Mouse (Mus musculus): ENCODE measurements around the gene Slc7a10.
"Not testable (repeated sequence)": the region's sequence is repeated elsewhere in the genome, so short reads cannot be mapped to it uniquely, and the experiment has no call there.

Slc7a10 gene

DNA sequence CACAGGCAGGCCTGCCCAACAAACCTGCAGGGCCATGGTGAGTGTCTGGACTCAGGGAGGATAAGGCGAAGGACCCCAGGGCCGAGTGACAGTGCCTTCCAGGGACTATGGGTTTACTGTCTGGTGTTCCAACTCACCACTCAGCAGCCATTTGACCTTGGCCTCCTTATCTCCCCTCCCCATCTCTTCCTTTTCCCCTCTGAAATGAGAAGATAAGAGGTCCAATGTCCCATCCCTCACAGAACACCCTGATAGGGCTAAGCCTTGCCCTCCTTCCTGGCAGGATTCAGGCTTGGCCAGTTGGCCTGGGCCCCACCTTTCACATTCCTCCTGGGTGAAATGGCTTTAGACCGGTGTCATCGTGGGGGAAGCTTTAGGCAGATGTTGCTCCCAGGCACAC, 10.7 kb upstream of the Slc7a10 start:
- DNase-seq: no peak

GRCm38 (mm10) chr7:35176412-35177381, 9.5 kb upstream of the Slc7a10 start:
- peak; percentile 61 for DNase-seq

DNA sequence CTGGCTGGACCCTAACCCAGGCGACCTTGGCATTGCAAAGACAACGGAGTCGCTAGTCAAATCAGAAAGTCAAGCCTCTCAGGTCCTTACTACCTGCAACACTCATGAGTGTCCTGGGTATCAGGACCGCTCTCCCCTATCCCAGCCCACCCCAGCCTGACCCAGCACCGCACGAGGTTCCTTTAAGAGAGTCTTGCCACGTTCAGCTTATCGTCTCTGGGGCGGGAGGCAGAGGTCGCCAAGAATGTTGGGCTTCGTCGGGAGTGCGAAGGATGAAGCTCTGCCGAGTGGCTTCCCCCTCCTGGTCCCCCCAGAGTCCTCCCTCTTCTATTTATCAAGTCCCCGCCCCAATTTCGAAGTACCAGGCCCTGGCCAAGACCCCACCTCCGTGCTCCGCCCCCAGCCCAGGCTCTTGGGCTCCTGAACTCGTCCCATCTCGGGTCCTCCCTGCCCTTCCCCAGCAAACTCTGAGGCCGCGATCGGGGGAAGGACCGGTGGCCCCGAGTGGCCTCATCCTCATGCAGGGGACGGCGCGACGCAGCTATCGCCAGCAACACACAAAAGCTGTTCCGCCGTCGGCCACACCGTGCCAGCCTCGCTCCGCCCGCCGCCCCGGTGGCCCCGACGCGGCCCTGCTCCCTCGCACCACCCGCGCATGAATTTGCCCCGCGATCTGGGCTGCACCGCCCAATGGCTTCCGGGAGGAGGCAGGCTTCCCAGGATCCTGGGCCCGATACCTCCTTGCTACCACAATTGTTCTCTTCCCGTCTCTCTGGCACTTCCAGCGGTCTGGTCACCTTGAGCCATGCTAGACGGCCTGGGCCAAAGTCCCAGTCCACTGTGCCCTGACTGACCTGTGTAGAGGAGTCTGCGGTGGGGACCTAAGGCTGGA, 1.1 kb upstream of the Slc7a10 start:
- DNase-seq: peak; percentile 42

DNA sequence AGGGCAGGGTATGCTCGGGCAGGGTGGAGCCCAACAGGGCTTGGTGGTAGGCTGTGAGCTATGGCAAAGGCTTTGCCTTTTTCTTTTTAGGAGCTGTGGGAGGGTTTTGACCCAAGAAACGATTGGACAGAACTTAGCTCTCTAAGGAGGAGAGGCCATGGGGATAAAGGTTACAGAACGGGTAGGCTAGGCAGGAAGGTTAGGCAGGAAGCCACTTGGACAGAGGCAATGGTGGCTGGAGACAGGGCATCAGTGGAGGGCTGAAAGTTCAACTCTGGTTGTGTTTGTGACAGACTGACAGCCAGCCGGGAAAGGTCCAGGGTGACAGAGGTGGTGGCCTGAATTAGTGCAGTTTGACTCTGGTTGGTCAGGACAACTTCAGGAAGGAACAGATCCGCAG, 3.5 kb downstream of the Slc7a10 start:
- no peak for DNase-seq

- no peak for DNase-seq
These were observed 5.1 kb downstream of the Slc7a10 start for GRCm38 (mm10) chr7:35191276-35191675.

DNA sequence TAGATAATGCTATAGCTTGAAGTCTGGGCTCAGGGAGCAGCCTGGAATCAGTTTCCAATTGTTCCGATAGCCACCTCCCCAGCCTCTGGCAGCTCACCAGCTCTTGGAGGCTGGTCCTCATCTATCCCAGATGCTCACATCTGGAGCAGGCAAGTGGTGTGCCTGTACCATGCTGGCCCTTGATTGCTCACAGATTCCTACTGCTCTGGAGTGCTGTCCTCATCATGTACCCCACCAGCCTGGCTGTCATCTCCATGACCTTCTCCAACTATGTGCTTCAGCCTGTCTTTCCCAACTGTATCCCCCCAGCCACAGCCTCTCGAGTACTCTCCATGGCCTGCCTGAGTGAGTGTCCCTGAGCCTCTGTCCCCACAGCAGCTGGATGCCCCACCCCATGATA, 10.8 kb downstream of the Slc7a10 start:
- no peak for DNase-seq

DNA sequence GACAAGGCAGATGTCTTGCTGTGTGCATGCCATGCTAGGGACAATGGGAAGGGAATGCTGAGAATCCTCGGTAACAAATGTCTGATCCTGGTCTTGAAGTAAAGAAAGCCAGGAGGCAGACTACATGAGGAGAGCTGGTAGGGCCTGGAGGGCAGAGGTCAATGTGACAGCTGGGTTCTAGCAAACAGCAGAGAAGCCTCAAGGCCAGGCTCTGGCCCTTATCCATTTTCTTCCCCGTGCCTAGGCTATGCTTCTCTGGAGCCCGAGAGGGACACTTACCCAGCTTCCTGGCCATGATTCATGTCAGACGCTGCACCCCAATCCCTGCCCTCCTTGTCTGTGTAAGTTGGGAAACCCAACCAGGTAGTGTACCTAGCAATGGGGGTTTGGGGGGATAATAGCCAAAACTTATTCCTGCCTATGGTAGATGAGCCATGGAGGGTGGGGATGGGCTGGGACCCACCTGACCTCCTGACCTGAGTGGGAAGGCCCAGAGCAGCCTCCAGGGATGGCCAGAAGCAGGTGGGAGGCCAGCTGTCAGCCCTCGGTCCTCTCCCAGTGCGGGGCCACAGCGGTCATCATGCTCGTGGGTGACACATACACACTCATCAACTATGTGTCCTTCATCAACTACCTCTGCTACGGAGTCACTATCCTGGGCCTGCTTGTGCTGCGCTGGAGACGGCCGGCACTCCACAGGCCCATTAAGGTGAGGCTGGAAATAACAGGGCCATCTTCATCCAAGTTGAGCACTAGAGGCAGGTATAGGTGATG, 13.0 kb downstream of the Slc7a10 start:
- DNase-seq: no peak

DNA sequence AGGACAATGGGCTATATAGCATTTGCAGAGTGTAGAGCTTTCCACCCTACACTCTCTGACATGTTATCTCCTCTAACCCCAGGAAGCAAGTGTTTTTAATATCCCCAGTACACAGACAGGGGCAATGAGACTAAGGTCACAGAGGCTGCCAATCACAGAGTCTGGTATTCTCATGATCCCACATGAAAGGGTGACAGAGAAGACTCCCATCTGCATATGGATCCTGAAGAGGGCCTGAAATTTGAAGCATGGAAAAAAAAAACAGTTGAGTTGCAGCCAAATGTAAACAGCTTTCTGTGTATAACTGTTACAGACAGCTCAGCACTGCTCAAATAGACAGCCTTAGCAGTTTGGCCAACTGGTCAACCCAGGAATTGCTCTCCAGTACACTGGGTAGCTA, 13.6 kb downstream of the Slc7a10 start:
- no peak for DNase-seq

GRCm38 (mm10) chr7:35211791-35212190, 25.6 kb downstream of the Slc7a10 start:
- DNase-seq: no peak

DNA sequence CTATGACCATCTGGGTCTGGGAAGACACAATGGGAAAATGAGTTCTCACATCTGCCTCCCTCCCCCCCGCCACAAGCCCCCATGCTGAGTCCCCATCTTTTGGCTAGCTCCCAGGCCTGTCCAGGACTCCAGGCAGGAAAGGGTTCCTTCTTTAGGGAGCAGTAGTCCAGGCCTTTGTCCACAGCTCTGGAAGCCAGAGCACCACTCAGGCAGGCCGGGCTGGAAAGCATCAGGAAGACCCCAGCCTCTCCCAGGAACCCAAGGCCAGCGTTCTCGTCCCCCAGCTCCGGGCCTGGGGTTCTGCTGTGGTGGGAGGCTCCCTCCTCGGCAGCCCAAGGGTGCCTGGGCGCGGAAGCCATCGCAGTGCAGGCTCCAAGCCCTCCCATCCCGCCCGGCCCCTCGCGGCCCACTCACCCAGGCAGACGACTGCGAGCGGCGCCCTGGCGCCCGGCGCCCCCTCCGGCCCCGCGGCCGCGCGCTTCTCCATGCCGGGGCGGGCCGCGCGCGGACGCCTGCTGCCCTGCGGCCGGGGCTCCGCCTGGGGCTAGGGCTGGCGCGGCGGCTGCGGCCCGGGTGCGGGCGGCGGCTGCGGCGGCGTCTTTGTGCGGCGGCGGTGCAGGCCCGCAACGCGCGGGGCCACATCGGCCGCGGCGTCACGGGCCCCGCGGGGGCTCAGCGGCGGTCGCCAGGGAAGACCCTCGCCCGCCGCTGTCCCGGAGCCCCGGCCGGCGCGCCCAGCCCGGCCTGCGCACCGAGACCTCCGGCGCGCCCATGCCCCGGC, 28.4 kb downstream of the Slc7a10 start:
- no peak for DNase-seq

- peak; percentile 93 for DNase-seq
These were observed 29.0 kb downstream of the Slc7a10 start, which contains the start of gene Lrp3 for GRCm38 (mm10) chr7:35215225-35215624. Lrp3 (minus strand) TSS chr7:35215498.

GRCm38 (mm10) chr7:35215731-35216130, 29.5 kb downstream of the Slc7a10 start:
- DNase-seq: no peak

GRCm38 (mm10) chr7:35220694-35221365, 34.6 kb downstream of the Slc7a10 start:
- DNase-seq: peak; percentile 58

- DNase-seq: no peak
These were observed 44.1 kb downstream of the Slc7a10 start for GRCm38 (mm10) chr7:35230333-35230732.

DNA sequence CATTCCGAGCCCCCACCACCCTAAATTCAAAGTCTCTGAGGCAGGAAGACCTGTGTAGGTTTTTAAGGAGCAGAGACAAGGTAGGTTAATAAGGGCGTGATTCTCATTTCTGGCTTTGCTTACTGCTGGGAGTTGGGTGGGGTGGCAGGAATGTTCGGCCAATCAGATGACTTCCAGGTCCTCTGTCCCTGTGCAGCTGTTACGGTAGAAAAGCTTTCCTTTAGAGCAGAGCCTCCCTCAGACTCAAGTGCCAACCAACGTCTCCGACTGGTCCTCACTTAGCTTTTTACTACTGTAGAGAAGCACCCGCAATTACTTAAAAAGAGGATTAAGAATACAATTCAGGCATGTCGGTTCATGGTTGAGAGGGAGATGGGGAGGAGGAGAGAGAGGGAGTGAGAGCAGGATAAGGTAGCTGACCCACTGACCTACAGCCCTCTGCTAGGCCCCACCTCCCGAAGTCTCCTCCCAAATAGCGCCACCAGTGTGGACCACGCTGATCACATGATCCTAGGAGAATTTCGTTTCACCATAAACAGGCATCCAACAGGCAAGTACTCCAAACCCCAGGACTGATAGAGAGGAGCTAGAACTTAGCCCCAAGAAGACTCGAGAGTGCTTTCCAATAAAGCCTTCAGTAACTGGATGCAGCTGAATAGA, 46.7 kb downstream of the Slc7a10 start:
- no peak for DNase-seq

DNA sequence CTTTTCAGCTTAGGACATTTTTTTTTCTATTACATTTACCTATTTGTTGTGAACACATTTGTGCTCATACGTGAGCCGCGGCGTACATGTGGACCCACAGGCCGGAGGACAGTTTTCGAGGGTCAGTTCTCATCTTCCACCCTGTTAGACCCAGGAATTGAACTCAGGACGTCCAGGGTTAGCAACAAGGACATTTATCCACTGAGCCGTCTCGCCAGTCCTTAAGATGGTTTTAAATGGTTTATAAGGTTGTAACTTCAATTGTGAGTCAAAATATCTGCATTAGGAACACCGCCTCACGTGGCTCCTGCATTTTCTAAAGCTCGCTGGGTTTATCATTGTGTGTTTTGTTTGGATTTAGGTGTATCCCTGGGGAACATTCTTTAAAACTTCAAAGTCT, 47.7 kb downstream of the Slc7a10 start:
- no peak for DNase-seq

DNA sequence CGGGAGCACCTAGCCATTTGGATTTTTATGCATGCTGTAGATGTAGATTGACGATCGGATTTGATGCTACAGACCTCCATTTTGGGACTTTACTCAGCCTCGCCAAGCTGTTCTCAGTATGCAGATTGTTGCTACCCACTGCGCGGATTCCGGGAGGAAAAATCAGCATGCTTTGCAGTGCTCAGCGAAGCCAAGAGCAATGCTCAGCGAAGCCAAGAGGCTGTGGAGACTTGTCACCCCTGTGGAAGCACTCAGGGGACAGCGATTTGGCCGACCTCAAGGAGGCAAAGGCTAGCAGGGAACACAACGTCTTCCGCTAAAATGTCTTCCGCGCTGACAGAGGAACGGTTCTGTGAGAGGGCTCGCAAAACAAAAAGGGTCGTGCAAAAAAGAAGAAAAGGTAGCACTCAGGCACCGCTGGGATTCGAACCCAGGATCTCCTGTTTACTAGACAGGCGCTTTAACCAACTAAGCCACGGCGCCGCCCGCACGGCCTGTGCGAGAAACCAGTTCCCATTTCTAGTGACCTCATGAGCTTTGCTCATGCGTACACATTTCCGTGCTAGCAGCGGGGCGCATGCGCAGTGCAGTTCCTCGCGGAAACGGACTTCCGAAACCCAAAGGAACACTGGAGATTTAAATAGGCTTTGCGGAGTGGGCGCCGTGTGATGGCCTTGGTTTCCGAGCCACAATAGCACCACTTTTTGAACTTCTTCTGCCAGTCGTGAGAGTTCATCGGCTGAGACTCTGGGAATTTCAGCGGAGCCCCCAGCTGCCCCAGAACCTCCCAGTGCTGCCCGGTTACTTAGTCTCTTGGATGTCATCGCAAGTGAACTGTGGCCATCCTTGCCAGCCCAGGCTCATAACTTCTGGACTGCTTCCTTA, 48.4 kb downstream of the Slc7a10 start:
- peak; percentile 99 for DNase-seq

DNA sequence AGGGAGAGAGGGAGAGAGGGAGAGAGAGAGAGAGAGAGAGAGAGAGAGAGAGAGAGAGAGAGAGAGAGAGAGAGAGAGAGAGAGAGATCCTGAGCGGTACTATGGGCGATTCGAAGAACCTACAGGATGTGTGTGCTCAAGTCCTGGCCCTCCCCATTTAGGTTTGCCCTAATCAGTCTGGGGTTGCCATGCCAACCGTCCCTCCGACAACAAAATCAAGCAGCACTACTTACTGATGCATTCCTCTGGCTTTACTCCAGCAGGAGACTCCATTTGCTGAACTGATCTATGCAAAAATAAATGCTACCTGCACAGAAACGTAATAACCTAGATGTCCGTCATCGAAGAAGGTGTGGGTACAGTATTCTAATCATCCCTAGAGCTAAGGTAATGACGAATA, 49.1 kb downstream of the Slc7a10 start:
- peak; percentile 64 for DNase-seq

DNA sequence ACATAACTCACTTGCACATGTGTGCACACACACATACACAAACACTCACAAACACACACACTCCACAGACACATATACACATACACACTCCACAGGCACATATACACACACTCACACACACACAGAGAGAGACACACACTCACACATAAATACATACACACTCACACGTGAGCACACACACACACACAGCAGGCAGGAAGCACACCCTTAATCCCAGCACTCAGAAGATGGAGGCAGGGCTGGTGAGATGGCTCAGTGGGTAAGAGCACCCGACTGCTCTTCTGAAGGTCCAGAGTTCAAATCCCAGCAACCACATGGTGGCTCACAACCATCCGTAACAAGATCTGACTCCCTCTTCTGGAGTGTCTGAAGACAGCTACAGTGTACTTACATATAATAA, 51.8 kb downstream of the Slc7a10 start:
- DNase-seq: not testable (repeated sequence)

Measured in kidney, adult 9 months (tissue).